Mouse (Mus musculus) hindlimb bud, embryonic 11.5 days (tissue): ENCODE measurements around the gene Otud1.
A peak's percentile ranks its signal among the peaks of the same experiment; 100 is the strongest.

Experiments
- DNase-seq: peaks from one replicate; pipeline ENCODE4 v3.0.0-alpha.2; 2012; ENCODE audit warnings: low read depth, low spot score; ENCODE audit errors: extremely low spot score

Gene Otud1

DNA sequence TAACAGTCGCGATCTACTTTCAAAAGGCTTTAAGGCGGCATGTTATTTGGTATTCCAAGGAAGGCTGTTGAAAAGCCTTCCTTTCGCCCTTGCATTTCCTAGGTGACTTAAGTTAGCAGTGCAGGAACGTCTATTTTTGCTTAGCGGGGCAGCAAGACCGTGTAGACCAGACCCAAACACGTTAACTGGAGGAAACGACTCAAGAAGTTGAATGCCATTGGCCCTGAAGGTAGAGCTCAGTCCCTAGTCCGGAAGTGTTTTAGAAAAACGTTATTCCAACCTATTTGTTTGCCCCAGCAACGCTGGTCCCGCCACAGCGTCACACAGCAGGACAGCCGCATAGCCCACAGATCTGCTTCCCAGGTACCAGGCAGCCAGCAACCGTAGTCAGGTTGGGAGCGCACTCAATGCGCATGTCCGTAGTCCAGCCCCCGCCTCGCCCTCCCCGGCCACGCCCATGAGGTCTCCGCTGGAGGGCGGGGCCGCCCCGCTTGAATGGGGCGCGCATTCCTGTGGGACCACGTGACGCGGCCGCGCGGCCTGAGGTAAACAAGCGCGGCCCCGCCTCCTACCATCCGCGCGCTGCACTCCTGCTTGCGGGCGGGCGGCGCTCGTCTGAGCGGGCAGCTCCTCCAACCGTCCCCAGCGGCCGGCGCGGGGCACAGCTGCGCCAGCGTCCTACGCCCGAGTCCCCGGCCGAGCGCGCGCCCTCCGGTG, at the start of gene Otud1:
Otud1 (plus strand) TSS at position 595 of the 717 bp plus-strand sequence.
- peak; percentile 75 for DNase-seq

DNA sequence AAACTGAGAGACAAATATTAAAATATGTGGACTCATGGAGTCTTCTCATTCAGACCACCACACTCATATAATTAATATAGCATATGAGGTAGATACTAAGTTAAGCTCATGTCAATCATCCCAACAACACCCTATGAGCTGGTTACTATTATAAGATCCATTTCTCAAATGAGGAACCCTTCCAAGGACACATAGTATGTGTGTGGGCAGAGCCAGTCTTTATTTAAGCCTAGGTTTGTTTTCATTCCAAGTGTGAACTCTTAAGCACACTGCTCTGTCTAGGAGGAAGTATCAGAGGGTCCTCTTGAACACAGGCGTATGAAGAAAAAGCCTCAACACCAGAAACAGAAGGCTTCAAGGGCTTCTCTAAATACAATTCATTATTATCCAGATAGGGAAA, 49.7 kb upstream of the Otud1 start:
- no peak for DNase-seq

DNA sequence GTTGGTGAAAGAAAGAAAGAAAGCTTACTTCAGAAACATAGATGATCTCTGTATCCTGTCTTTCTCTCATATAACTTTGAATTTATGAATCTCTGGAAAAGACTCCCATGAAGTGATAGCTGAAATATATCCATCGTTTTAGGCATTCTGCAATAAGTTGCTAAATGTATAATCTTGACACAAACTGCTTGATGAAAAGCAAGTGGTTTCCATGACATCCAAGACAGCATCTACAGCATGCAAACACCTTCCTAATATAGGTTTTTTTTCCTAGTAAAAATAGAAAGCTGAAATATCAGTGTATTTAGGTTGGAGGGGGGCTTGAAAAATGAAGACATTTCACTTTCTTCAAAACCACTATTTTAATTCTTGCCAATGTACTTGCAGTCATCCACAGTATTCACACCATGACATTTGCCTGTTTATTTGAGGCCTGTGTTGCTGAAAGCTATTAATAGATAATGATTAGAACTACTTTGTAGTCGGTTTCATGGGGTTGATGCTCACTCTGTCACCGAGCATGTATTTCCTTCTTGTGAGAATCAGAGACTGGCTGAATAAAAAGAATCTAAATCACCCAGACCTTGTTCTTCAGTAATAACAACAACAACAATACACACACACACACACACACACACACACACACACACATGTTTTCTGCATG, 49.0 kb upstream of the Otud1 start:
- no peak for DNase-seq

DNA sequence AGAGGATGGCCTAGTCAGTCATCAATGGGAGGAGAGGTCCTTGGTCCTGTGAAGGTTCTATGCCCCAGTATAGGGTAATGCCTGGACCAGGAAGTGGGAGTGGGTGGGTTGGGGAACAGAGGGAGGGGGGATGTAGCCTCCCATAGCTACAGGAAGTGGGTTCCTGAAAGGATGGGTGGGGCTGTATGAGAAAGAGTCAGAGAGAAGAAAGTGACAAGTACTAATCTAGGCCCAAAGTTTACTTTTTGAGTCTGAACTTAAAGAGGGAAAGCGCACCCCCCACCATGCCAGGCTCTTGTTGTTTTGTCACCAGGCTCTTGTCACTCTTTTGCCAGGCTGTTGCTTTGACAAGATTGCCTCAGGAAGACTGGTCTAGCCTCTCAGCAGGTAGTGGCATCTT, 35.5 kb upstream of the Otud1 start:
- DNase-seq = no peak

DNA sequence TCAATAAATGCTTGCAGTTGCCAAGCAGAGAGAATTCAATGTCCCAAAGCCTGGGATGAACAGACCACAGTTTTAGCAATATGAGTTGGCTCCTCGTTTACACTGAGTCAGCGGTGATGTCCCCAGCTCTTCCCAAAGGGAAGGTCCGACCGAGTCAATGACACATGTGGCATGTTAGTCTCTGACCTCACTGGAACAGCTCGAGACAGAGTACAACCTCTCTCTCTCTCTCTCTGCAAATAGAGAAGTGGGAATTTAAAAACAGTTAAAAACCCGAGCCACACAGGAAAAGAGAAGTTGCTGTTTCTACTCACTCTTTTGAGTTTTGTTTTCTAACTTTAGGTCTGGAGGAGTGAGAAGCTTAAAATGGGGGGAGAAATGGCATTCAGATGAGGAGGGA, 30.5 kb upstream of the Otud1 start:
- no peak for DNase-seq

DNA sequence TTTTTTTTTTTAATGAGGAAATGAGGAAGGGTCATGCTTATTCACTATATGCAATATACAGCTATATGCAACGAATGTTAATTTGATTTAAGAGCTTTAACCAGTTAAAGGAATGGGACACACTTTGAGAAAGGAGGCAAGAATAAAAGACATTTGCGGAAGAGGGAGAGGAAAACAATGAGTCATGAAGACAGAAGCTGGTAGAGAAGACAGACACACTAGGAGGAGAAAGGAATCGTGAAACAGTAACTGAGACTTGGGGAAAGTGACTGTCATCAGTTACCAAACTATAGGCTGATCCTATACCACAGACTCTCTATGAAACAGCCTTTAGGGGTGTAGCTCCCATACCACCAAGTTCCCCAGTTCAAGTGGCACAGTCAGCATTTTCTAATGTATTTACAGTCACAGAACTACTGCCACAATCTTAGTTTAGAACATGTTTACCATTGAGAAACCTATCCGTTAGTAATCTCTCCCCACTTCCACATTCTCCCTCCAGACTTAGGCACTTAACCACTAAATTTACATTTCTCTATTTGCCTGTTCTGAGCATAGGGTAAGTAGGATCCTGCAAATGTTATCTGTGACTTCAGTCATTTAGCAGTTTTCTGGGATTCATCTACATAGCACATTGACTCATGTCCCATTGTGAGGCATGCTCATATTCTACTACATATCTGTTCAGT, 29.5 kb upstream of the Otud1 start:
- DNase-seq = no peak

DNA sequence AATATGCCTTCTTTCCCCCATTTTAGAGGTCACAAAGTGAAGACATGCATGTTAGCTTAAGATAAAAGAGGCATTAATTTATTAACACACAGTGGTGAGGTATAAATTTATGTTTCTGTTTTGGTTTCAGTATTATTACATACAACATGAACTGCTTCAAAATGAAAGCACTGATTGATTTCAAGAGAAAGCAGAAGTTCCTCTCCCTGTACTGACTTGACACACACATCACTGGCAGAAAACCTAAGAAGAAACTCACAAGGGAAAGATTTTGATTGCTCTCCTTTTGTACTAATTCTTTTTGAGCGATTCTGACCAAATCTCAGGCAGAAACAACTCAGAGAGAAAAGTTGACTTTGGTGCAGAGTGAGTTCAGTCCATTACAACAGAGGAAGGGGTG, 27.0 kb upstream of the Otud1 start:
- DNase-seq = no peak

DNA sequence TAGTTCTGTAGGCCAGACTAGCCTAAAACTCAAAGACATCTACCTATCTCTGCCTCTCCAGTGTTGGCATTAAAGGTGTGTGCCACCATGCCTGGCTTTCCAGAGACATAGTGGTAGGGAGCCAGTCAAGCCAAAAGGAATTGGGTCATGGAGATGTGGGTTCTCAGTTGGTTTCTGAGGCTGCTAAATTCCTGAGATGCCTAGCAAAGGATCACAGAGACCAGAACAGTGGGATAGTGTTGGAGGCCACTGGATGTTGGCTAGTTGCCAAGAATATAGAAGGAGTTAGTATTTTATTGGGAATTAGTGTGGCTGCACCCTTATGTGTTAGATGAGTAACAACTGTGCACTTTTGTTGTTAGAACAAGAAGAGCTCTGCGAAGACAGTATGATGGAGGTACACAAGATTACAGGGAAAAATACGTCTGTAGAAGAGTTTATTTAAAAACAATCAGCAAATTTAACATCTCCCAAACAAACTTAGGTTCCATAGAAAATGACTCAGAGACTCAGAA, 24.1 kb upstream of the Otud1 start:
- no peak for DNase-seq

DNA sequence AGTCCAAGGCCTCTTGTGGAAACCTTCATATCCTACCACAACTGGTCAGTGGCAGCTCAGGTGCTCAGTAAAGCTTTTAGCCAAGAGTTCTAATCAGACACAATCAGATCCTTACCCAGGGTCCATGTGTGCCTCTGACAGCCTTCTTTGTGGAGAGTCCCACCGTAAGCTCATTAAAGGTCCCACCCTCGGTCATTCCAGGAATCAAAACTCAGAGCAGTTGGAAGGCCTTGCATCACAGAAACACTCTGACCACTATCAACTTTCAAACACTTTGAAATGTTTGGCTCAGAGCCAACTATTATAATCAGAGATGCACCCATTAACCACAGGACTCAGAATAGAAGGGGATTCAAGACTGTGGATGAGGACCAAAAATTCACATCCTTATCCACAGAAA, 12.4 kb upstream of the Otud1 start:
- no peak for DNase-seq

DNA sequence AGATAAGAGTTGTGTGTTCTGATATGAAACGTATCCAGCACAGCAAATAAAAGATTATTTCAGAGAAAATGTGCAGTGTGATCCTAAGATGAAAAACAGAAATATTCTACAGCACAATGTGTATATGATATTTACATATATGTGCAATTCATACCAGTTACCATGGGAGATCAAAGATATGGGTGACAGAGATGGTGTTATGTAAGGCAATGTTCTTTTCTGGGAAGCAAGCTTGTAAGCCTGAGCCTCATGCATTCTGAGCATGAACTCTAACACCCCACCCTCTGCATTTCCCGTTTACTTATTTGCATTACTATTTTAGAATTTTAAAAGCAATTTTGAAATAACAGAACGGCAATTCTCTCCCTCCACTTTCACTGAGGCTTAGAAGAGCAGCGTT, 11.4 kb upstream of the Otud1 start:
- DNase-seq = no peak

DNA sequence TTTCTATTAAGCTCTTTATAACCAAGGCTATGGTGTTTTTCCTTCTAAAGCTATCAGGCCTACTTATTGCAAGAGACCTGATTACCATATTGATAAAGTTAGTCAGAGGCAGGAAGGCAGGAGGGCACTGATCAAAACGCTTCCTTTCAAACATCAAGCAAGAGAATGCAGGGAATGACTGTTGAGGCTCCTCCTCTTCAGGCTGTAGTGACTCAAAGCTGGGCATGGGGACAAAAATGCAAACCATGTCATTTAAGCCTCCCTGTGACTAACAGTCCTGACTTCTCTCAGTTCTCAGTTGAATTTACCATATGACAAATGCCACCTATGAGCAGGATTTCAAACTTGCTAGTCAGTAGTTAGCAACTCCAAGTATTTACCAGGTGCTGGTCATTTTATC, 10.6 kb upstream of the Otud1 start:
- DNase-seq = no peak

DNA sequence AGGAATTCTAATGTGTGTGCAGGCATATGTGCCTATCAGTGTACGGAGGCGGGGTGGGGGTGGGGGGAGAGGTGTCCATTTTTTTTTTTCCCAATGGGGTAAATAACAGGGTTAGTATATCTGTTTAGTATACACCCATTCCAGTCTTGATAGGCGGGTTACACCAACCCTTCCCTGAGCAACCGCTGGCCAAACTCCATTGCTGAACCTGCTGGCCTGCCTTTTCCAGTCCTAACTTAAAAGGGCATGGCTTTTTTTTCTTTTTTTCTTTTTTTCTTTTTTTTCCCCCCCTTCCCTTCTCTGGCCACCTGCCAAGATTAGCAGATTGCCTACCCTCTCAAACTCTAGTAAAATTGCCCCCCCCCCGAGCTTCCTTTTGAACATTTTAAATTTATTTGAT, 1.1 kb upstream of the Otud1 start:
- DNase-seq = no peak

DNA sequence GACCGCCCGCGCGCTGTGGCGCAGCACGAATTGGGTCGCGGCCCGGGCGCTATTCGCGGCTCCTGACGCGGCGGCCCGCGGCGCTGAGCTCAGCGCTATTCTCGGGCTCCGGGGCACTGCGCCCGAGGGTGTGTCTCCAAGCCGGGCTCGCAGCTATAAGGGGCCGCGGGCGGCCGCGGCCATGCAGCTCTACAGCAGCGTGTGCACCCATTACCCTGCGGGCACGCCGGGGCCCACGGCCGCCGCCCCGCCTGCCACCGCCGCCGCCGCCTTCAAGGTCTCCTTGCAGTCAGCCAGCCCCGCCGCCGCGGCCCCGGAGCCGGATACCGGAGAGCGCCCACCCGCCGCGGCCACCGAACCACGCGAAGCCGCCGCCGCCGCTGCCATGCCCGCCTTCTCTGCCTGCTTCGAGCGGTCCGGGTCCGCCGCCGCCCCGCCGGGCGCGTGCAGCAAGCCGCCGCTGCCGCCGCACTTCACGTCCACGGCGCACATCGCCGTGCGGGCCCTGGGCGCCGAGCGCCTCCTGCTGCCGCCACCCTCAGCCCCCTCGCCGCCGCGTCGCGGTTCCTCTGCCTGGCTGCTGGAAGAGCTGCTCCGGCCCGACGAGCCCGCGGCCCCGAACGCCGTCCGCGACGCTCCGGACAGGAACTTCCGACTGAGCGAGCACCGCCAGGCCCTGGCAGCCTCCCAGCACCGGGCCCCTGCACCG, 483 bp downstream of the Otud1 start:
- DNase-seq = no peak

DNA sequence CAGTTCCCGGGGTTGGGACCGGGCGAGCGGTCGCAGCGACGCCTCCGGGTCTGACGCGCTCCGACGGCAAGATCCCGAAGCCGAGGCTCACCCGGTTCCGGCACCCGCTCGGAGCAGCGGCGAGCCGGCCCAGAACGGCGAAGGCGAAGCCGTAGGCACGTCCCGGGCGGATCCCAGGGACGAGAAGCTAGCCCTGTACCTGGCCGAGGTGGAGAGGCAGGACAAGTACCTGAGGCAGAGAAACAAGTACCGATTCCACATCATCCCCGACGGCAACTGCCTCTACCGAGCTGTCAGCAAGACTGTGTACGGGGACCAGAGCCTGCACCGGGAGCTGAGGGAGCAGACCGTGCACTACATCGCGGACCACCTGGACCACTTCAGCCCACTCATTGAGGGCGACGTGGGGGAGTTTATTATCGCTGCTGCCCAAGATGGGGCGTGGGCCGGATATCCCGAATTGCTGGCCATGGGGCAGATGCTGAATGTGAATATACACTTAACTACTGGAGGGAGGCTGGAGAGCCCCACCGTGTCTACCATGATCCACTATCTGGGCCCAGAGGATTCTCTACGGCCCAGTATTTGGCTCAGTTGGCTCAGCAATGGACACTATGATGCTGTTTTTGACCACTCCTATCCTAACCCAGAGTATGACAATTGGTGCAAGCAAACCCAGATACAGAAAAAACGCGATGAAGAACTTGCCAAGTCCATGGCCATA, 1.3 kb downstream of the Otud1 start:
- no peak for DNase-seq

DNA sequence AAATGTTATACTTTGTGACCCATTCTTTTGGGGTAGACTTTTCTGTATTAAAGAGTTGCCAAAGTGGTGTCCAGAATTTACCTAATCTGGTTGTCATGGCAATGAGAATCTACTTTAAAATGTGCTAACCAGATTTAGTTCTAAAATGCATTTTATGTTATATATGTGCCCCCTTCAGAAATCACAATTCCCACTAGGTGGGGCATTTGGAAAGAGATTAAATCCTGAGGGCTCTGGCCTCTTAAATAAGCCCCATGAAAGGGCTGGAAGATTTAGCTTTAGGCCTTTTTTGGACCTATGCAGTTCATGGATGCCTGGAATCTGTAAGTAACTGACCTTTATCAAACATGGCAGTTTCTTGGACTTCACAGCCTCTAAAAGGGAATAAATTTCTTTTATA, 3.3 kb downstream of the Otud1 start:
- no peak for DNase-seq

DNA sequence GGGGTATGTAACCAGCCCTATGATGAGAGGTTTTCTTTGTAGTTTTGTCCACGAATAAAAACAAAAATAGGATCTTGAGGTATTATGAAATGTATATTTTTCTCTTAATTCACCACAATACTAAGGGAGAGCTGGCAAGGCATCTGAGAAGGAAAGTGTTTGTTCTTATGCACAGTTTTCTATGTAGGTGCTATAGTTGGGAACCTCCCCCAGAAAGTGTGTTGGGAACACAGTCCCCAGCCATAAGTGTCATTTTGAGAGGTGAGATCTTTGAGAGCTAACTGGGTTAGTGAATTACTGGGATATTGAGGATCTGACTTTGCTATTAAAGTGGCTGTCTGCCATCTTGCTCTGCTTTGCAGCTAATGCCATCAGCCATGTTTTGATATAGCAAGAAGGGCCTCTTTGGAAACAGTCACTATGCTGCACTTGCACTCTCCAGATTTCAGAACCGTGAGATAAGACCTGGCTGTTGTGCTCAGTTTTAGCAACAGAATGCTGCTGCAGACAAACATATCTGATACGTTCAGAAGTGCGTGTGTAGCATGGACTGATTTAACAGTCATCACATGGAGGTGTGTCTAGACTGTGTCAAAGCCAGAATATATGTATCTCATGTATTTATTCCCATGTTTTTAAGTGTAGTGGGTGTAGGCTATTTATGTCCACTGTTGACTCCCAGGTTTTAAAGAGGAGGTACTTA, 5.7 kb downstream of the Otud1 start:
- DNase-seq = no peak

DNA sequence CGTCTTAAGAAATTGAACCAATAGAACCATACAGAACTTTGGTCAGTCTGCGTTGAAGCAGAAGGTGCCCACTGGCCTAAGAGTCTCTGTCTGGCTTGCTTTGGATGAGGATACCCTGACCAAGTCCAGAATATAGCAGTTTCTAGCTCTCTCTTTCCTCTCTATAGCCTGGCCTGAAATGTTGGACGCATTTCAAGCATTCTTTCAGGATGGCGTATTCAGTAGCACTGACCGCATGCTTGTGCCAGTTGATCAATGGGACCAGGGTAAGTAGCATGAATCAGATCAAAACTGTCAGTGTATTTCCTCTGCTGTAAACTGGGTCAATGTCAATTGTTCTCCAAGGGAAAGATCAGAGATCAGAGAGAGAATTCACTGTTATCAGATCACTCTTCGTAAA, 6.6 kb downstream of the Otud1 start:
- DNase-seq = no peak

DNA sequence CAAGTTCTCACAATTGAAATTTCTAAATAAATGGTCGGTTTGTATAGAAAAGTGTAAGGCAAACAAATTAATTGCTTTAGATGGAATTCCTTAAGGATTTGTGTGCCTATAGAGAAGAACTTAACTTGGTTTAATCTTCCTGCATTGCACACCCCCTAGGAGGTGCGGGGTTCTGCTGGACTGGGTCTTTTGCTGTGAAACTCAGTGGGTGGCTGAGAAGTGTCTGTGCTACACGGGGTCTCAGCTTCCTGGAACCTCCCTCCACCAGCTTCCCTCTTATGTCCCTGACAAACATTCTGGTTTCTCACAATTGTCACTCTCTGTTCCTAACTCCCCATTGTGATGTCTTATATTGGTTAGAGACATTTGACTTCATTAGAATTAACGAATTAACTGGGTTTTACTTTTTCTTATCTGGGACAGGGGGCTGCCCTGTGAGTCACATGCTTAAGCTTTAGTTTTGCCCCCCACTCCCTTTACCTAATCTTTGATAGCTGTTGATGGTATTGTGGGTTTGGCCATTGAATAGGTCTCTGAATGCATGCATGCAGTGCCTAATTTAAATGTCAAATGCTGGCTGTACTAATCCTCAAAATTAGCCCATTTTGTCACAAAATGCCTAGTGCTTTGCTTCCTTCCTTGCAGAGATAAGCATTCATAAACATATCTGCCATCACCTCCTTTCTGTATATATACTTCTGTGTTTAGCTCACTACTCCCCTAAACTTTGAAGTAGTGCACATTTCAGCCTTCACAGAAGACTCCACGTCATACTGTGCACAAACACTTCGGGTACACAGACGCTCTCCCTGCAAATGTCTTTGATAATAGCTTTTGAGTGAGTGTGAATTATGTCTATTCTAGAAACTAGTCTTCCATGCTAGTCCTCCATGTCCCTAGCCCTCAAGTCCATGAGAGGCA, 7.3 kb downstream of the Otud1 start:
- no peak for DNase-seq

DNA sequence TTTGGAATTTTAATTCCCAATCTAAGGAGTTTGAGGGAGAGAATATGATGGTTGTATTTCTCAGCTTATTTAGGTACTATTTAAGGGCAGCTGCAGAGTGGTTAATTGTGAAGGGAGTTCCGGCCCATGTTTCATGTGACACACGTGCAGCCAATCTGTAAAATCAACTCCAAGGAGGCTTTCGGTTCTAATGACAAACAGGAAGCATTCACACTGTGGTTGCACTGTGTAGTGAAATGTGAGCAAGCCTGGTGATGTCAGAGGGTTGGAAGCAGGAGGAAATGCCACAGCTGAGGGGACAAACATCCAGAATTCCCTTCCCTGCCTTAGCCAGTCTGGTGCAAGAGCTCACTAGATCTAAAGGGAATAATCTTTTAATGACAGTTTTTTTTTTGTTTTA, 8.3 kb downstream of the Otud1 start:
- no peak for DNase-seq
